Mouse (Mus musculus) mammary gland, adult 2 months (tissue): ENCODE measurements around the gene Tbx3. TPM values are rescaled to one million over a fixed set of nuclear protein-coding genes. Genes with fewer than 3 reads are reported as not detected.

Source experiments
- polyA plus RNA-seq: library from polyadenylated mRNA; depleted of rRNA; stranded (reverse); fragments of >200 nt; gene quantifications from 2 replicates; pipeline ENCODE4 v1.2.3, GENCODE M21; 2012; ENCODE audit warnings: low replicate concordance; rRNA removed

The Tbx3 gene
- 19.5 and 68.5 TPM in 2 replicates for polyA plus RNA-seq

GRCm38 (mm10) chr5:119670566-119671108, at the start of gene Tbx3:
Tbx3 (plus strand) TSS chr5:119670669.

Other genes with a start within 250 kb of the Tbx3 start
- 1.5 and 1.9 TPM in 2 replicates for gene Tbx5, start 162.0 kb downstream of the Tbx3 start, polyA plus RNA-seq